Mouse (Mus musculus) intestine, embryonic 15.5 days (tissue): ENCODE measurements at regions not wholly inside any gene's neighbourhood (a gene's known extent, or its start where the extent isn't known, plus 50 kb on each side); places are given as distances from the start of the nearest gene placed in this dataset.
"Not testable (repeated sequence)": the region's sequence is repeated elsewhere in the genome, so short reads cannot be mapped to it uniquely, and the experiment has no call there.

ENCODE experiments used
- ATAC-seq: fragments of 200-750 bp; cut with Nextera tagmentation; 2 replicates; pipeline ENCODE4 v1.8.0; 2017; ENCODE audit warnings: moderate TSS enrichment, moderate library complexity
- H3K27ac ChIP-seq: fragments of 300-500 bp; sonication (generic); 2 replicates; pipeline ENCODE4 v1.5.1; 2015; ENCODE audit warnings: mild to moderate bottlenecking, inconsistent platforms
- H3K27me3 ChIP-seq: fragments of 300-500 bp; sonication (generic); replicated peaks from 2 replicates; pipeline ENCODE4 v1.6.1; 2015; ENCODE audit warnings: inconsistent platforms
- H3K36me3 ChIP-seq: fragments of 300-500 bp; sonication (generic); 2 replicates; pipeline ENCODE4 v1.6.1; 2015; ENCODE audit warnings: inconsistent platforms
- H3K4me1 ChIP-seq: fragments of 300-500 bp; sonication (generic); replicated peaks from 2 replicates; pipeline ENCODE4 v1.6.1; 2015; ENCODE audit warnings: inconsistent platforms
- H3K4me2 ChIP-seq: fragments of 300-500 bp; sonication (generic); replicated peaks from 2 replicates; pipeline ENCODE4 v1.6.1; 2015; ENCODE audit warnings: mild to moderate bottlenecking, inconsistent platforms
- H3K4me3 ChIP-seq: fragments of 300-500 bp; sonication (generic); replicated peaks from 2 replicates; pipeline ENCODE4 v1.5.1; 2015; ENCODE audit warnings: inconsistent platforms
- H3K9ac ChIP-seq: fragments of 300-500 bp; sonication (generic); 2 replicates; pipeline ENCODE4 v1.6.1; 2015; ENCODE audit warnings: inconsistent platforms
- H3K9me3 ChIP-seq: fragments of 300-500 bp; sonication (generic); 2 replicates; pipeline ENCODE4 v1.6.1; 2016; ENCODE audit warnings: inconsistent platforms
- WGBS: fragments of 180-500 bp; shearing (Covaris S2); methylation state at CpG from one replicate; pipeline ENCODE4 v1.1.7; 2015; 5-methylcytosine and 5-hydroxymethylcytosine counted together

DNA sequence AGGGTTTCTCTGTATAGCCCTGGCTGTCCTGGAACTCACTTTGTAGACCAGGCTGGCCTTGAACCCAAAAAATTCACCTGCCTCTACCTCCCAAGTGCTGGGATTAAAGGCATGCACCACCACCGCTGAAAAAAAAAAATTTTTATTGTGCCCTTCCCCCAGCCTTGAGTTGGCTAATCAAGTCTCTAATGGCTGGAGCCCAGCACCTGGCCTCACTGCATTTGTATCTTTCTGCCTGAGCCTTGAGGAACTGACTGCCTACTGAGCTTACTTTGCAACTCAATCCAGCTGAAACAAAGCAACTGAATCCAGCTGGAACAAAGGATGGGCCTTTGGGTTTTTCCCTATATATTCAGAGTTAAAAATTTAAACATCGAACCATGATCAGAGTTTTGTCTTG, 153.3 kb upstream of the Ccnh start:
- Histone ChIP-seq H3K9ac (no peak overlapping the region), H3K4me3 (no peak overlapping the region), H3K4me1 (no peaks in the 10 kb centered on the region), H3K36me3 (no peaks in the 10 kb centered on the region), H3K4me2 (no peak overlapping the region), H3K9me3 (no peaks in the 10 kb centered on the region), H3K27ac (no peak overlapping the region), H3K27me3 (no peaks in the 10 kb centered on the region)
- 68% methylated on average over 2 of the region's 2 CpGs for WGBS
- ATAC-seq = no peak

GRCm38 (mm10) chr13:85036830-85037229, 152.4 kb upstream of the Ccnh start:
- WGBS = 65% methylated on average over 1 of the region's 1 CpGs
- no peaks in the 10 kb centered on the region for H3K4me1 ChIP-seq

GRCm38 (mm10) chr13:85066585-85067550, 122.3 kb upstream of the Ccnh start:
- ATAC-seq = no peak
- no peaks in the 10 kb centered on the region for H3K36me3 ChIP-seq
- 72% methylated on average over 6 of the region's 6 CpGs for WGBS
- H3K4me3 ChIP-seq = no peak overlapping the region
- H3K4me2 ChIP-seq = no peak overlapping the region
- no peaks in the 10 kb centered on the region for H3K27me3 ChIP-seq
- no peaks in the 10 kb centered on the region for H3K9me3 ChIP-seq
- no peak overlapping the region for H3K9ac ChIP-seq
- H3K27ac ChIP-seq = no peak overlapping the region
- no peaks in the 10 kb centered on the region for H3K4me1 ChIP-seq

More at GRCm38 (mm10) chr13:85036830-85037229, 152.4 kb upstream of the Ccnh start:
- Histone ChIP-seq H3K27ac (no peak overlapping the region), H3K9ac (no peak overlapping the region), H3K36me3 (no peaks in the 10 kb centered on the region), H3K4me2 (no peak overlapping the region), H3K27me3 (no peaks in the 10 kb centered on the region), H3K9me3 (no peaks in the 10 kb centered on the region), H3K4me3 (no peak overlapping the region)
- no peak for ATAC-seq

DNA sequence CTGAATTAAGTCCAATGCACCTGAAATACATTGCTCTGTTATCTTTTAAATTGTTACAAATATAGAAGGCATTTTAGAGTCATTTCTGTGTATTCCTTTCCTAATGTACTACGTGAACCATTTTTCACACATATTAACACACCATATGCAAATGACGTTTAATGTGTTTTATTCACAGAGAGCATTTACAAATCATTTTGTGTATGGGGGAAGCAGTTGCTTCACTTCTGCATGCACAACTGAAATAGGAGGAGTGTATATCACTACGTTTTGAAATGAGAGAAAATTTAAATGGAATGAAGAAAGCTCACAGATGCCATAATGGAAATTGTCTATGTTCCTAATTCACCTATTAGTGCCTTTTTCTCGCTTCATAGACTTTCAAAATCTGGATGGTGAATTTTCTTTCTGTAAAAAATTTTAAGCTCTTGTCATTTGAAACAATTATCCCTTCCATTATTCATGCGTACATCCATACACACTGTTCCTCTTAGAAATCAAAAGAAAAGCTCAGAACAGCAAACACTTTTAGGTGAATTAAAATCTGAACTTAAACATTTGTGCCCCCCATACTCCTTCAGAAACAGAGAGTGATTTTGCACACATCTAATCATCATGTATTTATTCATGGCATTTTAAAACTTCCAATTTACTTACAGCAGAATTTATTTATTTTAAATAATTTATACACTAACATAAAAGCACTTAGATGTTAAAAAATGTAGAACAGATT, 121.5 kb upstream of the Ccnh start:
- H3K9ac ChIP-seq = no peak overlapping the region
- H3K27ac ChIP-seq = no peak overlapping the region
- H3K4me3 ChIP-seq = no peak overlapping the region
- no peaks in the 10 kb centered on the region for H3K9me3 ChIP-seq
- ATAC-seq = no peak
- 79% methylated on average over 5 of the region's 5 CpGs for WGBS
- H3K36me3 ChIP-seq = no peaks in the 10 kb centered on the region
- H3K4me1 ChIP-seq = no peaks in the 10 kb centered on the region
- H3K4me2 ChIP-seq = no peak overlapping the region
- no peaks in the 10 kb centered on the region for H3K27me3 ChIP-seq

DNA sequence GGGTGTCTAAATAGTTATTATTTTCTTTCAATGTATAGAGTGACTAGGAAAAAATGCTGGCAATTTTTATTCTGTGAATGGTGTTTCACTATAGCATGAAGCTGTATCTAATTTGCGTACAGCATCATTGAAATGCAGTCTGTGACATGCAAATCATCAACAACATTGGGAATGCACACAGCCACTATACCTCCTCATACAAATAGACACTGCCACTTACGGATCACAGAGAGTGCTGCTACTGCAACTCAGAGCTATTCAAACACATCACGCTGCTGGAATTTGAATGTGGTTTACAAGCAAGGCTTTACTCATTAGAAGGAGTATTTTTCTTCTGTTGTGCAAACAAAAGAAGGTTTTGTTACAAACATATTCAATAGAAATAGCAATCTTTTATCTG, 120.8 kb upstream of the Ccnh start:
- Histone ChIP-seq H3K27me3 (no peaks in the 10 kb centered on the region), H3K27ac (no peak overlapping the region), H3K4me2 (no peak overlapping the region), H3K4me3 (no peak overlapping the region), H3K9ac (no peak overlapping the region), H3K9me3 (no peaks in the 10 kb centered on the region), H3K36me3 (no peaks in the 10 kb centered on the region), H3K4me1 (no peaks in the 10 kb centered on the region)
- no peak for ATAC-seq
- 67% methylated on average over 3 of the region's 3 CpGs for WGBS

DNA sequence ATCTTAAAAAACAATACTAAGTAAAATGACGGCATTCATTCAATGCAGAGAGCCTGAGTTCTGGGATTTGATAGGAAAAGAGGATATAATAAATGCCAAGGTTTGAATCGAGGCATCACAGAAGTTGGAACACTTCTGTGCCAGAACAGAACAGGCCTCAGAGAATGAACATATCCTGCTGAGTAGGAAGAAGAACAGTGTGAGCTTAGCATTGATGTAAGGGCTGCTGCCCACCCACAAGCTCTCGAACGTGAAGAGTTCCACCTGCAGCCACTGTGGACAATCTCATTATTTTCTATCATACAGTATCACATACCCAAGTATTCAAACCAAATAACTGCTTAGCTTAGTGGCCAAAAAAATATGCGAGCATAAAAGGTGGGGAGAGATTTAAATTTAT, 105.9 kb upstream of the Ccnh start:
- H3K27ac ChIP-seq = no peak overlapping the region
- H3K4me3 ChIP-seq = no peak overlapping the region
- H3K9ac ChIP-seq = no peak overlapping the region
- no peak for ATAC-seq
- WGBS = 74% methylated on average over 5 of the region's 5 CpGs
- H3K36me3 ChIP-seq = no peaks in the 10 kb centered on the region
- H3K27me3 ChIP-seq = no peaks in the 10 kb centered on the region
- H3K4me1 ChIP-seq = no peaks in the 10 kb centered on the region
- no peaks in the 10 kb centered on the region for H3K9me3 ChIP-seq
- H3K4me2 ChIP-seq = no peak overlapping the region

GRCm38 (mm10) chr13:85083742-85084141, 105.5 kb upstream of the Ccnh start:
- Histone ChIP-seq H3K9ac (no peak overlapping the region), H3K9me3 (no peaks in the 10 kb centered on the region), H3K27ac (no peak overlapping the region), H3K4me1 (no peaks in the 10 kb centered on the region), H3K36me3 (no peaks in the 10 kb centered on the region), H3K4me3 (no peak overlapping the region), H3K27me3 (no peaks in the 10 kb centered on the region), H3K4me2 (no peak overlapping the region)
- ATAC-seq = no peak

DNA sequence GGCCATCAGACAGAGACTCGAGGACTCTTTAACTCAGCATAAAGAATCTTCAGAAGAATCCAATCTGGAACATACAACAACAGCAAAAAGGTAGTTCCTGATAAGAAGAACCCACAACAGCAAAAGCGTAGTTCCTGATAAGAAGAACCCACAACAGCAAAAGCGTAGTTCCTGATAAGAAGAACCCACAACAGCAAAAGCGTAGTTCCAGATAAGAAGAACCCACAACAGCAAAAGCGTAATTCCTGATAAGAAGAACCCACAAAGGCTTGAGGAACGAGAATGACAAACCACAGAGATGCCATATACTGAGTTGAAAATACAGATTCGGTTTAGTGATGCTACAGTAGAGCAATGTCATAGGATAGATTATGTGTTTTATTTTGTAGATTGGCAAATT, 93.0 kb upstream of the Ccnh start:
- no peaks in the 10 kb centered on the region for H3K9me3 ChIP-seq
- H3K27ac ChIP-seq = no peak overlapping the region
- no peaks in the 10 kb centered on the region for H3K4me1 ChIP-seq
- no peak overlapping the region for H3K4me3 ChIP-seq
- H3K9ac ChIP-seq = no peak overlapping the region
- no peak overlapping the region for H3K4me2 ChIP-seq
- H3K36me3 ChIP-seq = no peaks in the 10 kb centered on the region
- 72% methylated on average over 7 of the region's 7 CpGs for WGBS
- no peak for ATAC-seq
- H3K27me3 ChIP-seq = no peaks in the 10 kb centered on the region

GRCm38 (mm10) chr13:85123309-85123708, 65.9 kb upstream of the Ccnh start:
- Histone ChIP-seq H3K4me1 (no peaks in the 10 kb centered on the region), H3K4me3 (no peak overlapping the region), H3K27me3 (no peaks in the 10 kb centered on the region), H3K9me3 (no peaks in the 10 kb centered on the region), H3K36me3 (no peaks in the 10 kb centered on the region), H3K4me2 (no peak overlapping the region), H3K9ac (no peak overlapping the region), H3K27ac (no peak overlapping the region)
- 83% methylated on average over 2 of the region's 2 CpGs for WGBS
- no peak for ATAC-seq

GRCm38 (mm10) chr13:85126573-85127547, 62.3 kb upstream of the Ccnh start:
- H3K9ac ChIP-seq, H3K4me2 ChIP-seq, H3K4me3 ChIP-seq, H3K27ac ChIP-seq, H3K36me3 ChIP-seq, H3K4me1 ChIP-seq, H3K9me3 ChIP-seq, H3K27me3 ChIP-seq: not testable (repeated sequence)
- peak; percentile 100 for ATAC-seq
- 87% methylated on average over 18 of the region's 18 CpGs for WGBS

DNA sequence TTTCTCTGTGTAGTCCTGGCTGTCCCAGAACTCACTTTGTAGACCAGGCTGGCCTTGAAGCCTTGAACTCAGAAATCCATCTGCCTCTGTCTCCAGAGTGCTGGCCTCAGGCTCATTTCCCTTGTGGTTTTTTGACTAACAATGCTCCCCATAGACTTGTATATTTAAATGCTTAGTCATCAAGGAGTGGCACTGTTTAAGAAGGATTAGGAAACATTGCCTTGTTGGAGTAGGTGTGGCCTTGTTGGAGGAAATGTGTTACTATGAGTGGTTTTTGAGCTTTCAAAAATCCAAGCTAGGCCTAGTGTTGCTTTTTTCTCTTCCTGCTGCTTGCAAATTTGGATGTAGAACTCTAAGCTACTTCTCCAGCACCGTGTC, 61.7 kb upstream of the Ccnh start:
- WGBS = 82% methylated on average over 1 of the region's 1 CpGs
- Histone ChIP-seq H3K4me2 (no peak overlapping the region), H3K9me3 (no peaks in the 10 kb centered on the region), H3K4me1 (no peaks in the 10 kb centered on the region), H3K27me3 (no peaks in the 10 kb centered on the region), H3K36me3 (no peaks in the 10 kb centered on the region), H3K9ac (no peak overlapping the region), H3K27ac (no peak overlapping the region), H3K4me3 (no peak overlapping the region)
- no peak for ATAC-seq
